Mouse (Mus musculus) thymus, postnatal 10 days (tissue): ENCODE data around the gene Dgkh.

Experiments
- DNase-seq, 2 experiments: peaks; one replicate each; pipeline ENCODE4 v3.0.0; 2021; ENCODE audit warnings: low spot score in 2 of 2

Gene Dgkh

DNA sequence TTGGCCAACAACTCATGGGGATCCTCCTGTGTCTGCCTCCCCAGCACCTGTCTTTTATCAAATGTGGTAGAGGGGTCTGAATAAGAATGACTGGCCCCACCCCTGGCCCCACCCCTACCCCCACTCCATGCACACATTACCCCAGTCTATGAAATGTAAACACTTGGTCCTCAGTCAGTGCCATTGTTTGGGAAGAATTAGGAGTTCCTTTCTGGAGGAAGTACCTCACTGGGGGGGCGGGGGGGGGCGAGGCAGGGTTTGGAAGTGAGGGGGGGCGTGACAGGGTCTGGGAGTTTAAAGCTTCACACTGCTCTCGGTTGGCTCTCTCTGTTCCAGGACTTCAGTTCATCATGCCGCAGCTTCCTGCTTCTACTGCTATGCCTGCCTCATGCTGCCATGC lies 10.5 kb downstream of the Dgkh start:
- no peak for DNase-seq

GRCm38 (mm10) chr14:78716035-78716434 lies 16.5 kb downstream of the Dgkh start:
- no peak for DNase-seq

DNA sequence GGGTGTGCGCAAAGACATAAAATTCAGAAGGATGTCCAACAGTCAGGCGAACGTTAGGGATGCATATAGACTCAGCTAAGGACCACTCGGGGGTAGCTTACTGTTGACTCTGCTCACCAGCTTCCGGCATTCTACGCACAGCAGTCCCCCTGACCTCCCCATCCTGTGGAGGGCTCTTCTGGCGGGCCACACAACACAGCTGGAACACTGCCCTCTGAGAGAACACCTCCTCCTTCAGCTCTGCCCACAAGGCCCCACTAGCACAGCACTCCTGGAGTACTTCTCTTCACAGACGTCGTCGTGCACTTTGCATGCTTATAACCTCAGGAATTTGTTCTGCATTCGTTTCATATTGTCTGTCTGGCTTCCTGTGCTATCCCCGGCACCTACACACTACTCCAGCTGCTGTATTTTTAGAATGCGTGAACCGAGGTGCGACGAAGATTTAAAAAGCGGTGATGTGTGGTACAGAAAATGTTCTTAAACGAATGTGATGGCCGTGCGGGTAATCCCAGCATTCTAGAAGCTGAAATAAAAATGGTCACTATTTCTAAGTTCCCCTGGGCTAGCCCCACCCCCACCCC lies 19.9 kb downstream of the Dgkh start:
- DNase-seq, result no peak

DNA sequence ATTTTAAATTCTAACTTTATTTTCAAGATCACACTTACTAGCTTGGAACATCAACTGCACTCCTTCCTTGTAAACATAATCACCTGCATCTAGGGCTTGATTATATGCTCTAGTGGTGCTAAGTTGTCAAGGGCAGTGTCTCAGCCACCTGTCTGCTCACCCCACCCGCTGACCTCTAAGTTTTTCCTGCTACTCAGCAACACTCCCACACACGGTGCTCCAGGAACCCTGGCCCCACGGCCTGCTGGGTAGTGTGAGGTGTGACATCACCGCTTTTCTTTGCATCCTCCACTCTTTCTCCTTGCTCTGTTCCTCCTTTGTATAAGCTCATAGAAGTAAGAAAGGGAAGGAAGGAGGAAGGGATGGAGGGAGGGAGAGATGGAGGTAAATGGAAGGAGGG lies 21.9 kb downstream of the Dgkh start:
- no peak for DNase-seq

- no peak for DNase-seq
These were observed 27.0 kb downstream of the Dgkh start for GRCm38 (mm10) chr14:78705616-78706015.

DNA sequence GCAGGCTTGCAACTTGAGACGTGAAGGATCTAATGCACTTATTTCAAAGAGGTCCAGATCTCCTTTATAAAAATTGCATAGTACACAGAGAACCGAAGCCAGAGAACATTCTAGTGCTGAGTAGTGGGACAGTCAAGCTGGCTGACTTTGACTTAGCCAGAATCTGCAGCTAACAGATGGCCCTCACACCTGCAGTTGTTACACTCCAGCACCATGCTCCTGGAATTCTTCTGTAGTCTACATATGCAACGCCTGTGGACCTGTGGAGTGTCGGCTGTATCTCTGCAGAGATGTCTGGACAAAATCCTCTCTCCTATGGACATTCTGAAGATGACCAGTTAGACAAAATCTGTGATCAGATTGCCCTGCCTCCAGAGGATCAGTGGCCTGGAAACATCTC lies 28.6 kb downstream of the Dgkh start:
- DNase-seq, result no peak

DNA sequence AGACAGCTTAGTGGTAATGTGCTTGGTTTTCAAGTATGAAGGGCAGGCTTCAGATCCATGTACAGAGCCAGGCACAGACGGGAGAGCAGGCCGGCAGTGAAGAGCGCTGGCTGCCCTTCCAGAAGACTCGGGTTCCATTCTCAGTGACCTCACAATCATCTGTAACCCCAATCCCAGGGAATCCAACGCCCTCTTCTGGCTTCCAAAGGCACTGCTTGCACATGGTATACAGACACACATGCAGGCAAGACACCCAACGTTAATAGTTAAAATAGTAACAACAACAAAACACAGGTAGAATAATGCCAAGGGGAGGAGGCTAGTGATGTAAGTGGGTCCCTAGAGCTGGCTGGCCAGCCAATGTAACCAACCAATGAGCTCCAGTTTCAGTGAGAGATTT lies 29.2 kb downstream of the Dgkh start:
- no peak for DNase-seq

- no peak for DNase-seq
These were observed 30.5 kb downstream of the Dgkh start for GRCm38 (mm10) chr14:78702048-78702447.

DNA sequence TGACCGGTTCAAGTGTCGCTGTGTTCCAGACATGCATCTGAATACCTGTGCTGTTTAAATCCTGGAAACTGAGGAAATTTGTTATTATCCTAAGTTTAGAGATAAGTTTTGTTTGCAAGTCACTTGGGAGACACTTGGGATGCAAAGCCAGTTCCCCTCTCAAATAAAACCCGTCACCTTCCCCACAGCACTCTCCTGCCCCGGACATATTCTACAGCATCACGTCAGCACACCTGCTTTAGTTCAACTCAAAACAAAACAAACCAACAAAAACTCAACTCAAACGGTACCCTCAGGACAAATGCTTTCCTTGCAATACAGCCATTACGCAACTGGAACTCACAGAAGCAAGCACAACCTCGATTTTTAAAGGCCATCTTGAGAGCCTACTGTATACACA lies 31.1 kb downstream of the Dgkh start:
- DNase-seq, result no peak

DNA sequence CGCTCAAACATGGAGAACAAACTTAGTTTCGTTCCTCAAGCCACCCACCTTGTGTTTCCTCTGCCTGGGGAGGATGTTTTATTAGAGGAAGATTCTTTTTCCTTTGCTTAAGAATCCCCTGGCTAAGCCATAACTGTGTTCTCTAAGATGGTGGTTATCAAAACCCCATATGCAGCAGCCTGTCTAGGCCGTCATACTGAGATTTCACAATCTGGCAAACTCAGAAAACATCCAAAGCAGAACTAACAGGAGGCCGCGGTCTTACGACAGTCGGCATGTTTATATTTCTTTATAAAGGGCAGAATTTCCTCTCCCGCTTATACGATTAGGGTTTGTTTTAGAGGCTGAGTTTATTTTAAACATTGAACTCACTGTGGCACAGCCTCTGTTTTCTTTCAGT lies 31.5 kb downstream of the Dgkh start:
- DNase-seq, result no peak

DNA sequence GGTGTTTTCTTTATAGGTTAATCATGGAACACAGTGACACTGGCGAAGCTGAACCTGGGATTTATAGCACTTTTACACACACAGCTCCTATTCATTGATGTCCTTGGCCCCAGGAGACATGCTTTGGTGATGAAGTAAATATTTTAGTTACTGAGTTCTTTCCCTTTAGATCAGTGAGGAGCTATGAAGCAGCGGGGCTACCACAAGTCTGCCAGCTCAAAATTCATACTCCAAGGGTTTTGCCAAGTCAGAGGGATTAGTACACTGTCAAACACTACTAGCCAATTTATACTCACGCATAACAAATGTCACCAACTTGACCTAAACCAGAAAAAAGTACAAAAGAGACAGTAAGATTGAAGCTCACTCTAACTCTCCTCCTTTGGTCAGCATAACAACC lies 32.9 kb downstream of the Dgkh start:
- no peak for DNase-seq

DNA sequence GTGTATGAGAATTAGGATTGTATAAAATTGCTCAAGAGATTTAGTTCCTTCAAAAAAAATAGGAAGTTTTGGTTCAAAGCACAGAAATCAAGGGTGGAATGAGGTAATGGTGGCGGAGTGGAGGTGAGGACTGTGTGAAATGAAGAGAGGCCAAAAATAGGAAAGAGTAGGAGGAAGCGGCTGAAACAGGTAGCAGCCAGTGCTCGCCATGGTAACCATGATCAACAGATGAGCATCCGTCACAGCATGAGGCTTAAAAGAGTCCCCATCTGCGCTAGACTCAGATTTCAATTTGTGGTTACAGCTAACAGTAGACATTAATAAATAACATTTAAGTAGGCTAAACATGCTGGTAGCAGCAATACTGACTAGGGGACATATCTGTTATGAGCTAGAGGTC lies 33.4 kb downstream of the Dgkh start:
- DNase-seq, result no peak

- DNase-seq, result no peak
These were observed 38.5 kb downstream of the Dgkh start for GRCm38 (mm10) chr14:78694121-78694520.

- no peak for DNase-seq
These were observed 40.0 kb downstream of the Dgkh start for GRCm38 (mm10) chr14:78692602-78693001.

- DNase-seq, result no peak
These were observed 40.6 kb downstream of the Dgkh start for GRCm38 (mm10) chr14:78691926-78692487.

DNA sequence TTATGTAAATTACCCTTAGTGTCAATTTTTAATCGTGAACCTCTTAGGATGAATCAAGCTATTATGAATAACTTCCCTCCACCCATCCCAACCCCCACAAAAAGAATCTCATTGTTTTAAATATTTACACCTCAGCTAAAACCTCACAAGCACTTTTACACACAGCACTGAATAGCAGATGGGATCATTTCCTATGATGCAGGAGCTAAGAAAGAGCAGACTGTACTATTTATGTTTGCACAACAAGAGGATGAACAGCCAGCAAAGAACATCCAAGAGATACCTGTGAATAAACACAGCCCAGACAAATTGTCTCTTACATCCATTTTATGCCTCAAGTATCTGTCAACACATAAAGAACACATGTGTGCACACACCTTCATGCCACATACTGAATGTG lies 41.7 kb downstream of the Dgkh start:
- DNase-seq, result no peak

- DNase-seq, result no peak
These were observed 42.2 kb downstream of the Dgkh start for GRCm38 (mm10) chr14:78690387-78690786.

GRCm38 (mm10) chr14:78689950-78690349 lies 42.6 kb downstream of the Dgkh start:
- no peak for DNase-seq

- no peak for DNase-seq
These were observed 44.9 kb downstream of the Dgkh start for GRCm38 (mm10) chr14:78687716-78688115.

DNA sequence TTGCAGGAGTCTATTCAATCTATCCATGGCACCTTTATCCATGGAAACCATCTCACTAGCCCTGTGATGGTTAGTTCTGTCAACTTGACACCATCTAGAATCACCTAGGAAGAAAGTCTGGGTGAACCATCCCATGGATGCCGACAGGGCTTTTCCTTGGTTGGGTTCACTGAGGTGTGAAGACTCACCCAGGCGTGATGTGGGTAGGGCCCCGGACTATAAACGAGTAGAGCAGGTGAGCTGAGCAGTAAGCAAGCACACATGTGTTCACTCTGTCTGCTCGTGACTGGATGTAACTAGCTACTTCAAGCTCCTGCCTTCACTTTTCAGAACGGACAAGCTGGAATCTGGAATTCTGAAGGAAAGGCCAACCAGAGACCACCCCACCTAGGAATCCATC lies 45.9 kb downstream of the Dgkh start:
- no peak for DNase-seq

GRCm38 (mm10) chr14:78684171-78684570 lies 48.4 kb downstream of the Dgkh start:
- no peak for DNase-seq

DNA sequence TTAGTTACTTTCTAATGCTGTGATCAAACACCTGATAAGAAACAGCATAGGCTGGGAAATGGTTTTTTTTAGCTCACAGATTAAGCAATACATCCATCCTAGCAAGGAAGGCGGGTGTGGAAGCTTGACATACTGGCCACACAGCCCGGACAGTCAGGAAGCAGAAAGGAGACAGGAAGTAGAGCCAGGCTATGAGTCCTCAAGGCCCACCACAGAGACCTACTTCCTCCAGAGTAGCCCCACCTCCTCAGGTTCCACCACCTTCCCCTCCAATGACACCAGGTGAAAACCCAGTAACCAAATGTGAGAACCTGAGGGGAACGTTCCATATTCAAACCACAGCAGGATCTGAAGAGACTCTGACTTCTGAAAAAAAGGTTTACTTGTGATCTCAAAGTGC lies 53.6 kb downstream of the Dgkh start:
- DNase-seq, result no peak

DNA sequence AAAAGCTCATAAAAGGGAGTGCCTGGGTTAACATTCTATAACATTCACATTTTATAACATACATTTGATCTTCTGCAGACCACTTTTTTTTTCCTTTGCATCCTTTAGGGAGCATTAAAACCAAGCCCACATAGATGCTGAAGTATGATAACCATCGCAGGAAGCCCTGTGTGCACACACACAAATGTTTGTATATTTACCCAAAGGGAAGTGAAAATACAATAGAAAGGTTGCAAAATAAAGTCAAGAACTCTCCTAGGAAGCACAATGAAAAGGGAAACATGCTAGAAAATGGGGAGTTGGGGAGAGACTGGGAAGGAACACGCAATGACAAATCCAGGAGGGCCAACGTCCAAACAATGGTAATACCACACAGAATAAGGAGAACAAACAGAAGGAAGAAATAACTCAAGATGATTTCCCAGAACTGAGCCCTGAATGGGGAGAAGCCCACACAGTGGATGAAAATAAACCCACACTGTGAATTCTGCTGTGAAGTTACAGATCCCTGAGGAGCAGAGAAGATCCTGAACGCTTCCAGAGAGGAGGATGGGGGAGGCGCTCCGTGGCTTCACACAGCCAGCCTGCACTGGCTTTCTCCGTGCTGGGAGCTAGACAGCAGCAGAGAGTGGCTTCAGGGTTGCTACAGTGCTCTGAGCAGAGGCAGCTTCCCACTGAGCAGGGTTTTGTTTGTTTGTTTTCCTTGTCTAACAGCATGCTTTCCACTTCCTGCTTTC lies 54.6 kb downstream of the Dgkh start:
- no peak for DNase-seq

GRCm38 (mm10) chr14:78676457-78676856 lies 56.1 kb downstream of the Dgkh start:
- DNase-seq, result no peak
